Mouse (Mus musculus): ENCODE data around the gene Ttll2.
"Not testable (repeated sequence)": the region's sequence is repeated elsewhere in the genome, so short reads cannot be mapped to it uniquely, and the experiment has no call there.

Gene Ttll2

DNA sequence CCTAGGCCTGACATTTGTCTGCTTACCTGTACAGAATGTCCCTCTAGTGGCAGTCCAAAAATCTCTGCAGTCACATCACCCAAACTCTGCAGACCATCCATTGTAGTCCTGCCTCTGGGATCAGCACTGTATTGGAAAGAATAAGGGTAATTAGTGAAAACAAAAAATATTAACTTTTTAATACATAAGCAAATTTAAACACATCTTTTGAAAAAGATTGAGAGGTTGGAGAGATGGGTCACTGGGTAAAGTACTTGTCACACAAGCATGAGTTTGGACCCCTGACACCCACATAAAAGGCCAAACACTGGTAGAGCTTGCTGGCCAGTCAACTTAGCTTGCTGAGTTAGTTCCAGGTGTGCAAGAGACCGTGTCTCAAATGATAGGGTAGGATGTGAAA is at the start of gene Ttll2:
Ttll2 (minus strand) TSS at position 101 of the 400 bp plus-strand sequence.
- not testable (repeated sequence) for DNase-seq (ENCODE audit: low spot score)

DNA sequence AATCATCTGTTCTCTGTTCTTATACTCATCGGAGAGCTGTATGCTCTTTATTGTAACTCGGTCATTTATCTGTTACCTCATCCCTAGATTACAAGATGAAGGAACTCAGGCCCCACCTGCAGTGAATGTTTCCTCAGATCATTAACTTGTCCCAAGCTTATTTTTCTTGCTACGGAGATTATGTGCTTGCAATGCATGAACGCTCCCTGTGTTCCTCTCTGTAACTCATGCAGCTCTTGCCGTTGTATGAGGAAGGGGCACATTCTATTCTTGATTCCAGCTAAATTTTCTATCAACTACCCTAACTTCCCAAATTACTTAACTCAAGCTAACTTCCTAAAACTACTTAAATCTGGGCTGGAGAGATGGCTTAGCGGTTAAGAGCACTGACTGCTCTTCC is 47.3 kb upstream of the Ttll2 start:
- not testable (repeated sequence) for DNase-seq (ENCODE audit: low spot score)

- DNase-seq (ENCODE audit: low spot score): not testable (repeated sequence)
These were observed 45.8 kb upstream of the Ttll2 start for GRCm38 (mm10) chr17:7398198-7398847.

DNA sequence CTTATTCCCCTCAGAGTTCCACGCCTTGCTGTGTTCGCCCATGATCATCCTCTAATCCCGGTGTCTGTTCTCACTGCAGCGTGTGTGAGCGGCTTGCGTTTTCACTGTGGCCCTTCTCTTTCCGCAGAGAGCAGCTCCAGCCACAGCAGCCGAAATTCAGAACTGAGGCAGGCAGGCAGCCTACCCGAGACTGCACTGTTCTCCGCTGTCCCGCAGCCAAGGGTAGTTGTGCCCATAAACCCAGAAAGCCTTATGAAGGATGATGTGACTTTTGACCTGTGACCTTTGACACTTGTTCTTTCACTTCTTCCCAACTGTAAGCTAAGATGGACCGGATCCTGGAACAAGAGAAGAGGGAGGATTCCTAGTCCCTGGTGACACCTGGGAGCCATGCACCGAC is 44.6 kb upstream of the Ttll2 start:
- not testable (repeated sequence) for DNase-seq (ENCODE audit: low spot score)

DNA sequence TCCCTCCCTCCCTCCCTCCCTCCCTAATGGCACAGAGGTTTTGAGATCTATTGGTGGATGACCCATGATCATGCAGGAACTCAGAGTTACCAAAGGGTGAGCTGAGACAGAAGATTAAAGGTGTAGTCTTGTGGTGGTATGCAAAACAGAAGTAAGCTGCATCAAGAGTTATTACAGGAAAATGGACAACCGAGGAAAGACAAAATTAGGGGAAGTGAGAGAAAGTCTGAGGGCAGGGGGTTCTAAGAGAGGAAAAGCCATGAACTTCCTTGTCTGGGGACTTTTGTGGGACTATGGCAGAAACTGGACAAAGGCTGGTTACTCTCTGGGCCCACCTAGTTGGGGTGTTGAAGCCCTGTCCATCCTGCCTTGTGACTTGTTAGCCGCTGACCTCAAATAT is 43.8 kb upstream of the Ttll2 start:
- DNase-seq (ENCODE audit: low spot score): not testable (repeated sequence)

DNA sequence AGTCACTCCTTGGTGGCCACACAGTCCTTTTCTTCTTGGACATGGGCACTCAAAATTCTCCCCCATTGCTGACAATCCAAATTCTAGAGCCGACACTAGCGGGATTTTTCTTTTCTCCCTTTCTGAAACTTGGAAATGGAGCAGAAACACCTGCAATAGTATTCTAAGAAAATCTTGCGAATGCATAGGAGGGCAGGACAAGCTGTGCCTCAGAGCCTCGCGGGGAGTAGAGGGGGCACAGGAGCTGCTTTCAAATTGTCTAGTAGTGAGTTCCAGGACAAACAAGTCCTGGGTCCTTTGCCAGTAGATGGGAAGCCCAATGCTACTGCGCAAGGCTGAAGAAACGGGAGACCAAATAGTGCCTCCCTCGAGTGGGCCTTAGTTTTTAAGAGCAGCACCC is 43.2 kb upstream of the Ttll2 start:
- not testable (repeated sequence) for DNase-seq (ENCODE audit: low spot score)

- DNase-seq (ENCODE audit: low spot score): not testable (repeated sequence)
These were observed 42.6 kb upstream of the Ttll2 start for GRCm38 (mm10) chr17:7395116-7395515.

- DNase-seq (ENCODE audit: low spot score): not testable (repeated sequence)
These were observed 37.4 kb upstream of the Ttll2 start for GRCm38 (mm10) chr17:7389898-7390297.

GRCm38 (mm10) chr17:7388958-7389356 is 36.5 kb upstream of the Ttll2 start:
- DNase-seq (ENCODE audit: low spot score): not testable (repeated sequence)

GRCm38 (mm10) chr17:7388341-7388957 is 36.0 kb upstream of the Ttll2 start:
- DNase-seq (ENCODE audit: low spot score): not testable (repeated sequence)

GRCm38 (mm10) chr17:7386016-7386415 is 33.5 kb upstream of the Ttll2 start:
- DNase-seq (ENCODE audit: low spot score): not testable (repeated sequence)

DNA sequence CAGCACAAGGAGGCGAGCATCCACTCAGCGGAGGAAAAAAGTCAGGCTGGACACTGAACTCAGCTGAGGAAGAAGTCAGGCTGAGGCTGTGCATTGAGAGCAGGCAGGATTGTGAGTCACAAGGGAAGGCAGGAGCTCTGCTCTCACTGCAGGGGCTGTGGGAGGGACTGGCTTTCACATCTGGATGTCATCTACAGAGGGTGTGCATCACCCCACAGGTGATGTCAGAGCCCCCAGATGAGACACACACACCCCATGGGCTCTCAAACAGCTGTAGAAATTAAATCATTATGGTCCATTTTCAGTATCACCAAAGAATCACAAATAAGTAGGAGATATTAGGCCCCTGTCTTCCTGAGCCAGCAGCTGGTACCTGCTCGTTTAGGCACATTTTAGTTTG is 32.9 kb upstream of the Ttll2 start, which contains the start of gene Unc93a2:
Unc93a2 (minus strand) TSS at position 101 of the 400 bp plus-strand sequence.
- DNase-seq (ENCODE audit: low spot score): not testable (repeated sequence)

DNA sequence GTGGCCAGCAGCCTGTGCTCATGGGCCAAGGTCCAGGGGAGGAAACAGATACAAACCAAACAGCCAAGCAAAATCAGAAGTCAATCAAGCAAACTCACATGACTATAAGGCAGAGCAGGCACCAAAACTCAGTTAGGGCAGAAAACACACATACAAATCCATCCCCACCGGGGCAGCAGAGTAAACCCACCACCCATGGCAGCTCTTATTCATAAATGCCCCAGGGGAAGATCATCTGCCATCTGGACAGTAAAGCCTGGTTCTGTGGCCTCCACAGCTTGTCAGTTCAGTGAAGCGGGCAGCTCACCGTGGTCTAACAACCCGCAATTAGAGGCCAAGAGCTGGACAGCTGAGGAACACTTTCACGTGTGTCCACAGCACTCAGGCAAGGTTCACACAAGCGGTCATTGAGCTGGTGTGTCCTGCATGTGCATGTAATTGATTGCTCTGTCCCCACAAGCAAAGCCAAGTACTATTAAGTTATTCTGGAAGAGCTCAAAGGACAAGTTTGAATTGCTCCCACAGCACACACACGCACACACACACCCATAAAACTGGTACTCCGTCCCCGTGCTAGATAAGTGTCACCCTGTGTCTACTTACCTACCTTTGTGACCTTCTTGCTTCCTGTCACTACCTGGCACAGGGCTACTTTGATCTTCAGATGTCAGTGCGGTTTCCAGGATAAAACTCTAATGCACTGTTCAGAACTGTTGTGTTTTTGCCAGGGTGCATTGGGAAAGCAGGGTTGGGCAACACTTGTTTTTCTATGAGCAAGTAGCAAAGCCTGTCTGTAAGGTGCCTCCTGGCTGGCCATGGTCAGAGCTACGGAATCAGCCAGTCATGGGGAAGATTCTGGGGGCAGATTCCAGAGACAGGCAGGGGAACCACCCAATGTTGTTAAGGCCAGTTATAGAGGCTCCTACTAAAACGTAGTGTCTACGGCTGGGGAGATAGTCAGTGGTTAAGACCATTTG is 31.0 kb upstream of the Ttll2 start:
- not testable (repeated sequence) for DNase-seq (ENCODE audit: low spot score)

- DNase-seq (ENCODE audit: low spot score): not testable (repeated sequence)
These were observed 30.2 kb upstream of the Ttll2 start for GRCm38 (mm10) chr17:7382711-7383110.

DNA sequence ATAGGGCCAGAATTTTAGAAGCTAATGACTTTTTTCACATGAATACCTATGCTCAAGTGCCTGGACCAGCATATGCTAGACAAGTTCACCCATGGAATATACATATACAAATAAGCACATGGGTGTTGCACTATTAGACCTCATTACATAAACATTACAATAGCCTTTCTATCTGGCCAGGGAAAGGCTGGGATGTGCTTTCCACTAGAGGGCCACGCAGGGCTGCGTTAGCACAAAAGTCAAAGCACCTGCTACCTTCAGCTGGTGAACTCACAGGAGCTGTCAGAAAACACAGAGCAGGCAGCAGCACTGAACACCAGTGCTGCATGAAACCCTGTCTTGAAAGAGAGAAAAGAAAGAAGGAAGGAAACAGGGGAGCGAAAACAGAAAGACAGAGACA is 25.4 kb upstream of the Ttll2 start:
- not testable (repeated sequence) for DNase-seq (ENCODE audit: low spot score)

DNA sequence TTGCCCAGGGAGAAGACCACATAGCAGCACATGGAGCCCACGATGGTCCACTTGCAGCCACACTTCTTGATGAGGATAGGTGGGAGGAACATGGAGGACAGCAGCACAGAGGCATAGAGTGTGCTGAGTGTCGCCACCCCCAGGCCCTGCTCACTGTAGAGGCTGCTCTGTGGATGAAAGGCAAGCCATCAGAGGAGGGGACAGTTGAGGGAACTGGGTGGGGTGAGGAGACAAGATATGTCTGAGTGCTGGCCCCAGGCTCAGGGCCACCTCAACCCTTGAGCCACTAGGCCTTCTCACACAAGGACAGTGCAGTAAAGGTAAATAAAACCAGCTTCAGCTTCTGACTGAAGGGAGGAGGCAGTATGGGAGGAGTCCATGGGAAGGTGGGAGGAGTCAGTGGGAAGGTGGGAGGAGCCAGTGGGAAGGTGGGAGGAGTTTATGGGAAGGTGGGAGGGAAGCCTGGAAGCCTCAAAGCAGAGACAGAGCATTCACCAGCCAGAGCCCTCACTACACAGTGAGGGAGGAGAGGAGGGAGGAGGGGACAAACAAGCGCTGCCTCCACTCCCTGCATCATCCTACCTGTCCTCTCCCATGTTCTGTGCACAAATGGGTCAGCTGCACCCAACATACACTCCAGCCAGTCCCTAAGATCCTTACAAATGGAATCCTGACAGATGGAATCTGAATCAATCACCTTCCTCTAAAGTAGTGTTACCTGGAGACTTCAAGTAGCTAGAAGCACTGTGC is 24.6 kb upstream of the Ttll2 start:
- not testable (repeated sequence) for DNase-seq (ENCODE audit: low spot score)

GRCm38 (mm10) chr17:7371879-7372278 is 19.4 kb upstream of the Ttll2 start, which contains the start of gene Gm49630:
Gm49630 (minus strand) TSS chr17:7371979.
- not testable (repeated sequence) for DNase-seq (ENCODE audit: low spot score)

- DNase-seq (ENCODE audit: low spot score): not testable (repeated sequence)
These were observed 16.9 kb upstream of the Ttll2 start for GRCm38 (mm10) chr17:7369401-7369800.

DNA sequence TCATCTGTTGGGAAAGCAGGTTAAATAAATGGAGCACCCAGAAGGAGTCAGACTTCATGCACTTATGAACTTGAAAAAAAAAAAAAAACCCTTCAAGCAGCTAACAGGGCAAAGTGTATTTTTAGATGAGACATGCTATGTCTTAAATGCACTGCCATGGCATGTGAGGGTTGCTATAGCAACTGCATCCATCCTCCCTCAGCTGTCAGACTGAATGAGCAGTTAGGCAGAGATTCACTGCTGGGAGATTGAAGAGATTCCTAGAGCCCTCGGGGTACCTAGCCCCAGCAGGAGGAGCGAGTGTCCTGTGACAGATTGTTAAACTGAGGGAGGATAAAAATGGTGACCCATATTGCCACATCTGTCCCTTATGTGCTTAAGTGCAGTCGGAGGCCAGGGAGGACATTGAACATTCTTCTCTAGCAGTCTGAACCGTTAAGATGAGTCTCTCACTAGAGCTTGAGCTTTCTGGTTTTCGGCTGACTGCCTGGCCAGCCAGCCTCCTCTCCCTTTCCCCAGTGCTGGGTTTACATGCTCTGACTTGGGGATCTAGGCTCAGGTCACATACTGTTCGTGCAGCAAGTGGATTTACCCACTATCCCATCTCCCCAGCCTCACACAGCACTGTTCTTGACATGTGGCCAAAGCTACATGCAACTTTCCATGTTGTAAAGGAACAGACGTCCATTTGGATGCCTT is 14.3 kb upstream of the Ttll2 start:
- DNase-seq (ENCODE audit: low spot score): not testable (repeated sequence)

GRCm38 (mm10) chr17:7366265-7366664 is 13.8 kb upstream of the Ttll2 start:
- not testable (repeated sequence) for DNase-seq (ENCODE audit: low spot score)

DNA sequence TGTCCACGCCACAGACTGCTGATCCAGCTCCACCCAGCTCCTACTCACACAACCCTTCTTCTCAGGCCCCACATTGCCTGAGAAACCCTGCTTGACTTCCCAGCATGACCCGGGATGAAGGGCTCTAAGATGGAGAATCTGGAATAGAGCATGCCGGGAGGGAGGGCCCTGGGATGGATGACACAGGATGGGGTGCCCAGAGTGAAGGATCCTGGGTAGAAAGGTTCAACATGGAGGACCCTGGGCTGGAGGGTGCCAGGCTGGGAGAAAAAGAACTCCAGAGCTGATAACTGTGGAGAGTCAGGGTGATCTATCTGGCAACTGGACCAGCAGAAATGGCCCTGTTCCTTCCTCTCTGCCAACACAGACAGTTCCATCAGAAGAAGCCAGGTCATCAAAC is 13.1 kb upstream of the Ttll2 start:
- not testable (repeated sequence) for DNase-seq (ENCODE audit: low spot score)
